Mouse (Mus musculus): ENCODE data around the gene P4hb. TPM values are rescaled to one million over a fixed set of nuclear protein-coding genes. Genes with fewer than 3 reads are reported as not detected.
"Not testable (repeated sequence)": the region's sequence is repeated elsewhere in the genome, so short reads cannot be mapped to it uniquely, and the experiment has no call there.

P4hb gene
- total RNA-seq, 4 experiments from 2014 or later: 217 to 256 (median 229) TPM

GRCm38 (mm10) chr11:120539285-120540014, 33.6 kb downstream of the P4hb start:
- DNase-seq (ENCODE audit: low spot score): no peak

- no peak for DNase-seq (ENCODE audit: low spot score)
These were observed 34.1 kb downstream of the P4hb start for GRCm38 (mm10) chr11:120538955-120539284.

- peak; percentile 73 for DNase-seq (ENCODE audit: low spot score)
These were observed 34.6 kb downstream of the P4hb start for GRCm38 (mm10) chr11:120538485-120538884.

GRCm38 (mm10) chr11:120535804-120536203, 37.2 kb downstream of the P4hb start:
- no peak for DNase-seq (ENCODE audit: low spot score)

- no peak for DNase-seq (ENCODE audit: low spot score)
These were observed 37.9 kb downstream of the P4hb start for GRCm38 (mm10) chr11:120535145-120535544.

DNA sequence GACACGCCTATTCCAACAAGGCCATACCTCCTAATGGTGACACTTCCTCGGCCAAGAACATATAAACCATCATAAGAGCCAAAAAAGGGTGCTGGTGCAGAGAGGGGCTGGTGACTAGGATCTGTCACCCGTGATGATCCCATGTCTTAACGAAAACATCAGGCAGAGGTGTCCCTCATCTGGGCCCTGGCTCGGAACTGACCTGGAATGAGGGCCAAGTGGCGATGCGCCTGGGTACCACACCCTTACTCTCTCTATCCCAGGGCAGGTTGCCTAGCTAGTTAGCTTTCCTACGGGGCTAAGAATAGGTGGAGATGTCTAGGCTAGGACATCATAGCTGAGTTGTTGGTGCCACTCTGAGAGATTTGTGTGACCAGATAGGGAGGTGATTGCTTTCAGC, 39.0 kb downstream of the P4hb start:
- no peak for DNase-seq (ENCODE audit: low spot score)

DNA sequence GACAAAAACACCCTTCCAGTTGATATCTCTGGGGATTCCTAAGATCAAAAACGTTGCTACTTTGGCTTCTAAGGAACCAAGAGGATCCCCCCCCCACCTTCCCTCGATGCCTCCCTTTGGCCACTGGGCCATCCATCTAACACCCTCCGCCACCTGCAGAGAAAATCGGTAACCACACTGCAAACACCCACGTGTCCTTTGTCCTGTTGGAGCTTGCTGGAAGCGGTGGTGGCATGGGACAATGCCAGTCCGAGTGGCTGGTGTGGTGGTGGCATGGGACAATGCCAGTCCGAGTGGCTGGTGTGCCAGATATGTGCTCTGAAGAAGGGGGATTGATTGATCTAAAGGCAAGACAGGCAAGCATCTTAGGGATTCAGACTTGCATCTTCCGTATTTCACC, 41.4 kb downstream of the P4hb start:
- no peak for DNase-seq (ENCODE audit: low spot score)

GRCm38 (mm10) chr11:120530085-120530964, 42.7 kb downstream of the P4hb start, which contains the start of gene Gcgr:
Gene Gcgr (plus strand): TSS chr11:120530699.
- no peak for DNase-seq (ENCODE audit: low spot score)

DNA sequence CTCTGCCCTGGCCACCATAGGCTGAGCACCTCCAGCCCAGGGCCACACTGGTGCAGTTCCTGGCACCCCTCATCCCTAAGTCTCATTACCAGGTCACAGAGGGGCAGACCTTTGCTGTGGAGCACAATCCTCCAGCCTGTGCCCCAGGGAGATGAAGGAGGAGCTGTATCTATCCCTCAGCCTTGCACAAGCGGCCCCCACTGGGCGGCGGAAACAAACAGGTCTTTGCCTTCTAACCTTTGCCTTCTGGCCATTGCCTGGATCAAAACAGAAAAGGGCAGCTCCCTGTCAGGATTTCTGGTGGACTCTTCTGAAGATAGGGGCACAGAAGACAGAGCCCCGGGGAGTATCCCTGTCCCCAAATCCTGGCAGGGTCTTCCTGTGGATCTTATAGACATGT, 44.1 kb downstream of the P4hb start:
- DNase-seq (ENCODE audit: low spot score): no peak

GRCm38 (mm10) chr11:120527690-120528354, 45.2 kb downstream of the P4hb start:
- no peak for DNase-seq (ENCODE audit: low spot score)

DNA sequence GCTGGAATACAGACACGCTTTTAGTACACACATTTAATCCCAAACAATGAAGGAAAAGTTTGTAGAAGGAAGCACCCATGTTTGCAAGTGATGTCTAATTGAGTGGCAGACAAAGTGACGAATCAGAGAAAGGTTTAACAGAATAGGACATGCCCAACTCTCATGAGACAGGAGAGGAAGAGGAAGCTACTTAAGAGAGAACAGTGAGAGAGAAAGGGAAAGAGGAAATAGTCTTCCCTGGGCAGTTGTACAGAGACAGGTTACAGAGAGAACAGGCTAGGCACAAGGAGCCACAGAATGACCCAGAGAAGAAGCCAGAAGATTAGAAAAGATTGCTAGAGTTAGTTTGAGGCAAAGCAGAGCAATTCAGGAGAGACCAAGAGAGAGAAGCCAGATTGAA, 47.1 kb downstream of the P4hb start:
- no peak for DNase-seq (ENCODE audit: low spot score)

- no peak for DNase-seq (ENCODE audit: low spot score)
These were observed 50.5 kb downstream of the P4hb start for GRCm38 (mm10) chr11:120522581-120522980.

DNA sequence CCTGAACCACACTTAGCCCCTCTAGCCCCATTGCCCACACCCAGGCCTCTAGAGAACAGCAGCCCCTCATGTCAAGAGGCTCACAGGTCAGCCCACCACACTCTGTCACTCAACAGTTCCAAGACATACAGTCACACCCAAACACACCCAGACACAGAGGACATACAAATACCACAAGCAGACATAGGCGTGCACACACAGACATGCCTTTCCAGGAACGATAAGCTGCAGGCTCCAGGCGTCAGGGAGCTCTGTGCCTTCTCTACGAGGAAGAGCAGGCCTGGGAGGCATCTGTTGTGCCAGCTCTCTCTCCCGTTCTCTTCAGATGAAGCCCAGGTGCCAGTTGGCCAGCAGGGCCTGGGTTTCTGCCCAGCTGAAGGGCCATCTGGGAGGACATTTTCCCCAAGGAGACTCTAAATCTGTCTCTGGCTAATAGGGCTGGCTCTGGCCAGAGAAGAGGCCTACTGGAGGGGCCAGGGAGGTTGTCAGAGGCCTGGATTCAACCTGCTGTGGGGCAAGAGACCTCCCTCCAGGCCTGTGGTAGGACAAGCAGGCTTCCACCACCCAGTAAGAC, 52.0 kb downstream of the P4hb start:
- DNase-seq (ENCODE audit: low spot score): peak; percentile 65

DNA sequence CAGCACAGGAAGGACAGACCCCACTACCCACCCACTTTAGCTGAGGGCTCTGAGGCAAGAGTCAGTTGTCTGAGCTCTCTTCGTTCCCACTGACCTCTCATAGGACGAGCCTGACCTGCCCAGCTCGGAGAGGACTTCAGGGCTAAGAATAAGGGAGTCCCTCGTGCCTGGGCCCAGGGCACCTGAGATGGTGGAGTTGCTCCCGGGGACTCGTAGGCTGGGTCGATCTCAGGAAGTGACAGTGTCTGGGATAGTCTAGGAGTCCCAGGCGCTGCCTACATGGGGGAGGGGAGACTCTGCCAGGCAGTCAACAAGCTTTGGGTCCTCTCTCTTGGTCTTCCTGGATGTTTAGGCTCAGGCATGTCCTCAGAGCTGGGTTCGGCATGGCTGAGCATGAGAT, 52.6 kb downstream of the P4hb start:
- no peak for DNase-seq (ENCODE audit: low spot score)

DNA sequence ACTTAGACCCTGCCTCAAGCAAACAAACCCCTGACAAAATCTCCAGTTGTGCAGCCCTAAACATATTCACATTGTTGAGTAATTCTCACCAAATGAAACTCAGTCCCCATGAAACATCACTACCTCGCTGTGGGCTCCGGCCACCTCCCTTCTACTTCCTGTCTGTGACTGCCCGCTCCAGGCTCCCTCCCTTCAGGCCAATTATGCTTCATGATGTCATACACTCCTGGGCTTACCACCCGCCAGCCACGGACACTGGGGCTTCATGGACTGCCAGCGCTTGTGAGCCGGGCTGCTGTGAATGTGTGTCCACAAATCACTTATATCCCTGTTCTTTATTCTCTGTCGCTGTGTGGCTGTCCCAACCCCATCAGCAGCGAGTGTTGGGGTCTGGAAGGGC, 53.3 kb downstream of the P4hb start:
- DNase-seq (ENCODE audit: low spot score): peak; percentile 80

GRCm38 (mm10) chr11:120518558-120518957, 54.5 kb downstream of the P4hb start:
- DNase-seq (ENCODE audit: low spot score): no peak

- peak; percentile 81 for DNase-seq (ENCODE audit: low spot score)
These were observed 55.0 kb downstream of the P4hb start for GRCm38 (mm10) chr11:120518027-120518426.

DNA sequence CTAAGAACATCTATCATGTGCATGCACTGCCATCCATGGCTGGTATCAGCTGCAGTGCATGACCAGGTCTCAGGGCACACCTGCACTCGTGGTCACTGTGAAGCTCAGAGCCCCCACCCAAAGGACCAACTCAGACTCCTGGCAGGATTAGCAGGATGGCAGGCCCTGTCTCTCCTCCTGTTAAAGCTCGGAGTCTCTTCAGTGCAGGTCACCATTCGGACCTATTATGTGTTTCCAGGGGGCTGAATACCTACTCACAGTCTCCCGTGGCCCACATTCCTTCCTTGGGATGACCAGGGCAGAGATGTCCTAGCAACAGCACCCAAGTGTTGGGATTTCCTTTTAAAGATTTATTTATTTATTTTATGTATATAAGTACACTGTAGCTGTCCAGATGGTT, 55.9 kb downstream of the P4hb start:
- DNase-seq (ENCODE audit: low spot score): no peak

DNA sequence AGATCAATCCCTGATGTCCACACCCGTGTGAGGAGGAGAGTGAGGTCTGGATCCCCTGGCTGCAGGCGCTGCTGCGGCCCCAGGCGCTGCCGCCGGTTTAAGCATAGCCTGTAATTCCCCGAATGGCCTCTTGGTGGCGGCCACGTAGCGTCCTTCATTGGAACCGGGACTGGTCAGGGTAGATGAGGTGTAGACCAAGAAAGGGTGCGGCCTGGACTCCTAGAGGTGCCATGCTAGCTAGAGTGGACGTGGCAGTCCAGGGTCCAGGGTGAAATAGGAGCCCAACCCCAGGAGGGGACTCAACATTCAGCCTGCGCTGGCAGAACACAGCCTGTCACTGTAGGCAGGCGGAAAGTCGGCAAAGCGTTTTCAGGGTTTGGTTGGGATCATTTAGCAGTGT, 57.4 kb downstream of the P4hb start:
- peak; percentile 90 for DNase-seq (ENCODE audit: low spot score)

GRCm38 (mm10) chr11:120514262-120514661, 58.8 kb downstream of the P4hb start:
- not testable (repeated sequence) for DNase-seq (ENCODE audit: low spot score)

GRCm38 (mm10) chr11:120512790-120513453, 60.1 kb downstream of the P4hb start:
- DNase-seq (ENCODE audit: low spot score): no peak
